Mouse (Mus musculus) right cerebral cortex, postnatal 4 days (tissue): ENCODE measurements around the gene Olfr943.

Experiments used
- DNase-seq: peaks from one replicate; pipeline ENCODE4 v3.0.0-alpha.2; 2022

The Olfr943 gene

DNA sequence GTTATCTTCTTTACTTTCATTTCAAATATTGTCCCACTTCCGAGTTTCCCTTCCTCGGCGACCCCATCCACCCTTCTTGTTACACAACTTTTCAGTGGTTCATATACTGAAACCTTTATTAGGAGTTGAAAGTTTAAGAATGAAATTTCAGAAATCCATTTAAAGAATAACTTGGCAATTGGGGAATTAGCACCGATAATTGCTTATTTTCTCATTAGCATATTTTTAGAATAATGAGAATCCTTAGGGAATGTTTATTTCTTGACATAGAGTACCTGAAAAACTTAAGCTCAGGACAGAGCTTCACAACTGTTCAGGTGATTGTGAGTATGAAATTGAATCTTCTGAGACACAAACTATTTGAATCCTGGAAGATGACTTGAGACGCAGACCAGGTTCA lies at the start of gene Olfr943:
Gene Olfr943 (plus strand): TSS at position 301 of the 400 bp plus-strand sequence.
- DNase-seq: no peak

DNA sequence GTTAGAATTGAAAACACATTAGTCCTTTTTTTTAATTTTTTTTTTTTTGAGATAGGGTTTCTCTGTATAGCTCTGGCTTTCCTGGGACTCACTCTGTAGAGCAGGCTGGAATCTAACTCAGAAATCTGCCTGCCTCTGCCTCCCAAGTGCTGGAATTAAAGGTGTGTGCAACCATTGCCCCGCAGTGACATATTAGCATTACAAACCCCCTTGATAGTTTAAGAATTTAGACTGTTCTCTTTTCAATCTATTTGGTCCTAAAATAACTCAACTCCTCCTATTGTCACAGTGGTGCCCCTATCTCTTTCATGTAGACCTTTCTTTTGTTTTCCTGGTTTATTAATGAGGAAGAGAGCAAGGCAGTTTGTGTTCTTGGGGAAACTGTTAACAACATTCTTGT lies 38.8 kb upstream of the Olfr943 start:
- no peak for DNase-seq

DNA sequence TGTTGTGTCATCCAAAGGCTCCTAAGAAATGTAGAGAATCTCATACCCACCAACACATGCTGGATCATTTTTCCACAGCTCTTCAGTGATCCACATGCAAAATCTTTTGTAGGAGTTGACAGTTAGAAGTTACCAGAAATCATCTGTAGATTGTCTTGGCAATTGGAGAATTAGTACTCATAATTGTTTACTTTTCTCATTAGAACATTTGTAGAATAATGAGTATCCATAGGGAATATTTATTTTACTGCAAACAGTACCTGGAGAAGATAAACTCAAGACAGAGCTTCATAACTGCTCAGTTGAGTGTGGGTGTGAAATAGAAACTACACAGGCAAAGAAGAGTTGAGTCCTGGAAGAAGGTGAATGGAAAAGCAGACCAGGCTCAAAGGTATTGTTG lies 38.3 kb upstream of the Olfr943 start, which contains the start of gene Olfr27:
Gene Olfr27 (plus strand): TSS at position 301 of the 400 bp plus-strand sequence.
- no peak for DNase-seq

DNA sequence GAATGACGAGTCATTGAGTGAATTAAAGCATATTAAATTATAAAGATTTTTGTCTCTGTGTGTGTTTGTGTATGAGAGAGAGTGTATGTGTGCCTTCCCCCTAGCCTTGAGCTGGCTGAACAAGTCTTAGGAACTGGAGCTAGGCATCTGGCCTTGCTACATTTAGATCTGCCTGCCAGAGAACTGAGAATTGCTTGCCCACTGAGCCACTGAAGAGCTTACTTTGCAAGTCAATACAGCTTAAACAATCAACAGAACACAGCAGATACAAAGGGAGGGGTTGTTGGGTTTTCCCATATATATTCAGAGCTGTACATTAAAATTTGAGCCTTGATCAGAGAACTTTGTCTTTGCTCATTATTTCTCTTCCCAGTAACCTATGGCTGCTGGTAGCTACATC lies 13.7 kb upstream of the Olfr943 start:
- DNase-seq: no peak

DNA sequence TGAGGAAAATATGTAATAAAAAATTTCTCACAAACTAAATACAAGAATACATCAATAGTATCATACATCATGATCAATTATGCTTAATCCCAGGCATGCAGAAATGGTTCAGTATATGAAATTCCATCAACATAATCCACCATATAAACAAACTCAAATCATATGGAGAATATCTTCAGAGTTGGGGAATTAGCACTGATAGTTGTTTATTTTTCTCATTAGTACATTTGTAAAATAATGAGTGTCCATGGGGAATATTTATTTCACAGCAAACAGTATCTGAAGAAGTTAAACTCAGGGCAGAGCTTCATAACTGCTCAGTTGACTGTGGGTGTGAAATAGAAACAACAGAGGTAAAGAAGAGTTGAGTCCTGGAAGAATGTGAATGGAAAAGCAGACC lies 35.5 kb downstream of the Olfr943 start, which contains the start of gene Olfr944:
Gene Olfr944 (plus strand): TSS at position 301 of the 400 bp plus-strand sequence.
- DNase-seq: no peak
